In genomic region chrX:166660715-166661042, GRCm38 (mm10) we compare ENCODE assay signal across 8 mouse cellular contexts.
DNase-seq lines count a peak whose midpoint lies in the region; ATAC-seq and TF ChIP-seq lines count a peak whose summit lies in the region.

No protein-coding gene starts in this region.

- WGBS in lung, postnatal 0 days: 21% methylated on average over 6 of the region's 6 CpGs
- 35% methylated on average over 6 of the region's 6 CpGs for WGBS in forebrain, postnatal 0 days
- WGBS in neural tube, embryonic 15.5 days: 23% methylated on average over 6 of the region's 6 CpGs

- ATAC-seq in lung, postnatal 0 days: 0 out of 2 replicates have a peak, but pooled peaks have one; percentile 0
- no peak; the same call in 1 of the 2 replicates for ATAC-seq in forebrain, postnatal 0 days
- no peak for ATAC-seq in neural tube, embryonic 15.5 days (ENCODE audit: low FRiP score)

- no peaks in the 10 kb centered on the region for H3K36me3 ChIP-seq in lung, postnatal 0 days (ENCODE audit: insufficient read depth, low read length)
- no peaks in the 10 kb centered on the region for H3K36me3 ChIP-seq in forebrain, postnatal 0 days (ENCODE audit: insufficient read depth)
- H3K36me3 ChIP-seq in neural tube, embryonic 15.5 days: no peaks in the 10 kb centered on the region

- peak; percentile 78 for TF ChIP-seq CTCF in lung, postnatal 0 days (IDR thresholded peaks at IDR 0.05)
- TF ChIP-seq CTCF in forebrain, postnatal 0 days (IDR thresholded peaks at IDR 0.05; ENCODE audit: low read depth): peak; percentile 78; the same call in 1 of the 2 replicates

- H3K27me3 ChIP-seq in lung, postnatal 0 days (replicated peaks; ENCODE audit: insufficient read depth, low read length): no peaks in the 10 kb centered on the region
- no peaks in the 10 kb centered on the region for H3K27me3 ChIP-seq in forebrain, postnatal 0 days (ENCODE audit: insufficient read depth, low read length)
- H3K27me3 ChIP-seq in neural tube, embryonic 15.5 days (replicated peaks): peaks cover 13% of the 10 kb centered on the region; the same call in 1 of the 2 replicates

- H3K4me3 ChIP-seq in lung, postnatal 0 days (ENCODE audit: low read depth, low read length): no peak overlapping the region
- no peak overlapping the region for H3K4me3 ChIP-seq in forebrain, postnatal 0 days (ENCODE audit: low read depth, low read length)
- no peak overlapping the region for H3K4me3 ChIP-seq in neural tube, embryonic 15.5 days (replicated peaks)

- no peak for TF ChIP-seq EP300 in lung, postnatal 0 days (IDR thresholded peaks at IDR 0.05)

- H3K9ac ChIP-seq in lung, postnatal 0 days (replicated peaks; ENCODE audit: low read depth): no peak overlapping the region
- H3K9ac ChIP-seq in forebrain, postnatal 0 days: no peak overlapping the region
- H3K9ac ChIP-seq in neural tube, embryonic 15.5 days (replicated peaks): no peak overlapping the region

- no peak overlapping the region for H3K27ac ChIP-seq in lung, postnatal 0 days (ENCODE audit: low read length)
- no peak overlapping the region; the same call in 1 of the 2 replicates for H3K27ac ChIP-seq in forebrain, postnatal 0 days (ENCODE audit: low read depth, low read length)
- peak overlapping the region; percentile 82; the same call in 1 of the 2 replicates for H3K27ac ChIP-seq in neural tube, embryonic 15.5 days (replicated peaks)

- H3K9me3 ChIP-seq in lung, postnatal 0 days (ENCODE audit: low read length): no peaks in the 10 kb centered on the region
- no peaks in the 10 kb centered on the region for H3K9me3 ChIP-seq in forebrain, postnatal 0 days (ENCODE audit: low read length)
- H3K9me3 ChIP-seq in neural tube, embryonic 15.5 days (replicated peaks): no peaks in the 10 kb centered on the region

- peak; percentile 53 for DNase-seq in cerebellum, adult 8-10 months
- DNase-seq in cerebellum, adult 9-10 months: no peak
- peak; percentile 16 for DNase-seq in lung, postnatal 0 days (ENCODE audit: low spot score)
- no peak for DNase-seq in lung, postnatal 10 days
- DNase-seq in forebrain, postnatal 0 days: peak; percentile 88
- DNase-seq in liver: peak; percentile 62
- DNase-seq in urinary bladder, postnatal 10 days (ENCODE audit: low spot score): no peak

- H3K4me2 ChIP-seq in lung, postnatal 0 days (replicated peaks; ENCODE audit: low read depth, low read length): no peak overlapping the region
- H3K4me2 ChIP-seq in forebrain, postnatal 0 days (ENCODE audit: low read depth): no peak overlapping the region
- H3K4me2 ChIP-seq in neural tube, embryonic 15.5 days: peak overlapping the region; percentile 49; the same call in 1 of the 2 replicates

- no peaks in the 10 kb centered on the region for H3K4me1 ChIP-seq in lung, postnatal 0 days (ENCODE audit: insufficient read depth, low read depth, low read length)
- no peaks in the 10 kb centered on the region for H3K4me1 ChIP-seq in forebrain, postnatal 0 days (ENCODE audit: insufficient read depth)
- H3K4me1 ChIP-seq in neural tube, embryonic 15.5 days: peaks cover 4% of the 10 kb centered on the region; the same call in 1 of the 2 replicates

Comparison
In these comparisons a context has a peak if more than half of its experiments do, and no peak if none do; other contexts are left out.
1. DNase-seq: peak in cerebellum, adult 8-10 months (single experiment), lung, postnatal 0 days (single experiment), forebrain, postnatal 0 days (single experiment) and liver (single experiment); none in cerebellum, adult 9-10 months (single experiment), lung, postnatal 10 days (single experiment) and urinary bladder, postnatal 10 days (single experiment).